Mouse (Mus musculus) ovary, postnatal 14 days (tissue): ENCODE results near the gene Gm20605.
"Not testable (repeated sequence)": the region's sequence is repeated elsewhere in the genome, so short reads cannot be mapped to it uniquely, and the experiment has no call there.

ENCODE experiments used
- DNase-seq: peaks from one replicate; pipeline ENCODE4 v3.0.0; 2022; ENCODE audit warnings: low spot score

Gene Gm20605

GRCm38 (mm10) chr5:137613076-137613475 is 15.9 kb upstream of the Gm20605 start:
- no peak for DNase-seq

DNA sequence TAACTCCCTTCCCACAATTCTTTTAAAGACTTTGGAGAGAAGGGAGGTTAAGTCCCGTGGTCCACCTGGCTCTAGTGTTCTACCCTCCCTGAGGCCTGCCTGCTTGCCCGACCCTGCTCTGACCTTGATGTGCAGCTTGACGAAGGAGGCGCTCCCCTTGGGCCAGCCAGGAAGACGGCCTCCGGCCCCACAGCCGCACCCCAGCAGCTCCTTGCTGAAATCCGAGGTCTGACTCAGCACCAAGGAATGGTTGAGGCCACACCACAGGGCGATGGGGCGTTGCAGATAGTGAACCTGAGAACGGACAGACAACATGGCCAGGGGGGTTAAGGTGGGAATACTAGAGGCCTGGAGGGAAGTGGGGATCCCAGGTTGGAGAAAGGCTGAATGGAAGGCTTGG is 15.4 kb upstream of the Gm20605 start, which contains the start of gene Pcolce:
Gene Pcolce (minus strand): TSS at position 235 of the 400 bp plus-strand sequence.
- DNase-seq, result no peak

- DNase-seq, result not testable (repeated sequence)
Measured at GRCm38 (mm10) chr5:137614921-137615320, 14.1 kb upstream of the Gm20605 start.

DNA sequence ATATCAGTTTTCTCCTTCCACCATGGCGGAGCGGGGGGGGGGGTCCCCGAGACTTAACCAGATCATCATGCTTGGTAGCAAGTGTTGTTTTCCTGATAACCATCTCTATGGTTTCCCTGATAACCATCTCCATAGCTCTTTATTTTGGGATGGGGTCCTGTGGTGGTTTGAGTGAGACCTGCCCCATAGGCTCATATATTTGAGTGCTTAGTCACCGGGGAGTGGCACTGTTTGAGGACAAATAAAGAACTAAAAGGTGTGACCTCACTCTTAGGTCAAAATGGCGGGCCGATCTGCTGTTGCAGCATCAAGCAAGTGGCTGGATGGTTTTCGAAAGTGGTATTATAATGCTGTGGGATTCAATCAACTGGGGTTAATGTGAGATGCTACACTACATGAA is 13.6 kb upstream of the Gm20605 start:
- no peak for DNase-seq

DNA sequence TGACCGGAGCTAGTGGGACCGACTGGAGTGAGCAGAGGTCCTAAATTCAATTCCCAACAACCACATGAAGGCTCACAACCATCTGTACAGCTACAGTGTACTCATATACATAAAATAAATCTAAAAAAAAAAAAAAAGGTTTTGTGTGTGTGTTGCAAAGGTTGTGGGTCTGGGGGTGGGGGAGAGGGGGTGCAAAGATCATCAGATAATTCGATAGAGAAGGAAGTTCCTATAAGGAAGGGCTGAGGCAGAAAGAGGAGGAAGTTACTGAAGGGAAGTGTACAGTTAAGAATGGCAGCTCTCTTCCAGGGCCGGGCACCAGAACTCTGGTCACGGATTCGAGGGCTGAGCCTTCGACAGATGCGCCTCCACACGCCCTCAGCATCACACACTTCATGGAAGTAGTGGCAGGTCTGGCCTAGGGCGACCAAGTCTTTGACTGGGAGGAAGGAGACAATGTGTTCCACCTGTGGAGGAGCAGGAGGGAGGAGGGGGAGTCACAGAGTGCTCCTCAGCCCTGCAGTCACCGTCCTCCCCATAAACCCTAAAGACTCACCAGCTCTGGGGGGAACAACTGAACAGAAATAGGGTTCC is 4.9 kb upstream of the Gm20605 start:
- DNase-seq, result no peak

- no peak for DNase-seq
Measured at GRCm38 (mm10) chr5:137627991-137628390, 984 bp upstream of the Gm20605 start.

- no peak for DNase-seq
Measured at GRCm38 (mm10) chr5:137629306-137629721, 339 bp downstream of the Gm20605 start.

GRCm38 (mm10) chr5:137629906-137630545 is 1.1 kb downstream of the Gm20605 start:
- no peak for DNase-seq

GRCm38 (mm10) chr5:137630602-137631001 is 1.6 kb downstream of the Gm20605 start:
- DNase-seq, result no peak

- DNase-seq, result no peak
Measured at GRCm38 (mm10) chr5:137631171-137631570, 2.2 kb downstream of the Gm20605 start.

DNA sequence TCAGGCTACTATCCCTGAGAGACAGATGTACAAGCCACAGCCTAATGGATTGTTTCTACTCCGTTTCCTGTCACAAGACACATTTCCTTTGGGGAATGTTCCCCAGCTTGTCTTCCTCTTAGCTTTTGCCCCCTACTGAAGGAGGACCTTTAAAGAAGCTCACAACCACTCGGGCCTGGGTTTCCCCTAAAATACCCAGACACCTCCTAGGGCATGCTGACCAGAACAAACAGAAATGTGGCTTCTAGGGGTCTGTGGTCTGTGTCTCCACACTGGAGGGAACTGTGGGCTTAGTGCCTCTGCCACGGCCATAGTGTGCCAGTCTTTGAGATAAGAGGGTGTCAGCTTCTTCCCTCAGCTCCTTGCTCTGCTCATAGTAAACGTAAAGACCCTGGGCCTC is 2.6 kb downstream of the Gm20605 start:
- no peak for DNase-seq

DNA sequence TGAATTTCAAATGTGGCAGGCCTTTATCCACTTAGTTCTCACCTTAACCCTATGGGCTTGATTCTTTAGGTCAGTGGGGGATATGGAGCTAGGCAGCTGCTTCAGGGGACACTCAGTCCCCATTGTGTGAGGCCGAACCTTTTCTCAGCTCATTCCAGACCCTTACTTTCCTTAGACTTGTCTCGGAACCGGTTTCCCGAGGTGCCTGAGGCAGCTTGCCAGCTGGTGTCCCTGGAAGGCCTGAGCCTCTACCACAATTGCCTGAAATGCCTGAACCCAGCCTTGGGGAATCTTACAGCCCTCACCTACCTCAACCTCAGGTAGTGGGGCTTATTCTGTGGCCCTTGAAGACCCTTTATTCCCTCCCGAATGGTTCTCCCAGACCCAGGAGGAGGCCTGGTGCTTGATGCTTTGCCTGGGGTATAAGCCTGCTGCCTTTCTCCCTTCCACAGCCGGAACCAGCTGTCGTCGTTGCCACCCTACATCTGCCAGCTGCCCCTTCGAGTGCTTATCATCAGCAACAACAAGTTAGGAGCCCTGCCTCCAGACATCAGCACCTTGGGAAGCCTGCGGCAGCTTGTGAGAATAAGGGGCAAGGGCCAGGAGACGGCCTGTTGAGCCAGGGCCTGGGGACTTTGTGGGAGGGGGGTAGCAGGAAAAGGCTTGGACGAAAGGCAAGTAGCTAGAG is 4.6 kb downstream of the Gm20605 start:
- DNase-seq, result no peak

DNA sequence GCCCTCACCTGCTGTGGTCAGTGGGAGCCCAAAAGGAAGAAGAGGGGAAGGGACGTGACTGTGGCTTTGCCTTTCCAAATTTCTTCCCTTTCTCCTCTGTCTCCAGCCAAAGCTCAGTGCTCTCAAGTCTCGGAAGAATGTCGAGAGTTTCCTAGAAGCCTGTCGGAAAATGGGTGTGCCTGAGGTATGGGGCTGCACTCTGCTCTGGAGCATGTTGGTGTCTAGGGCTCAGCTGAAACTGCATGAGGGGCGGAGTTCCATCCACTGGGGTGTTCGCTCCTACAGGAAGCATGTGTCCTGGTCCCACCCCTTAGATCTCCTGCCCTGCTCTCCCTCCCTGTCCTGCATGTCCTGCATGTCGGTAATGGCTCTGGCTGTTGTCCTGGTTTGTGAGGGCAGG is 10.5 kb downstream of the Gm20605 start:
- DNase-seq, result no peak

GRCm38 (mm10) chr5:137641054-137641453 is 12.1 kb downstream of the Gm20605 start, which contains the start of gene Sap25:
Sap25 (plus strand) TSS chr5:137641334.
- no peak for DNase-seq

GRCm38 (mm10) chr5:137642886-137643285 is 13.9 kb downstream of the Gm20605 start:
- no peak for DNase-seq

GRCm38 (mm10) chr5:137644484-137644883 is 15.5 kb downstream of the Gm20605 start:
- DNase-seq, result no peak

GRCm38 (mm10) chr5:137645091-137645651 is 16.2 kb downstream of the Gm20605 start:
- DNase-seq, result no peak

DNA sequence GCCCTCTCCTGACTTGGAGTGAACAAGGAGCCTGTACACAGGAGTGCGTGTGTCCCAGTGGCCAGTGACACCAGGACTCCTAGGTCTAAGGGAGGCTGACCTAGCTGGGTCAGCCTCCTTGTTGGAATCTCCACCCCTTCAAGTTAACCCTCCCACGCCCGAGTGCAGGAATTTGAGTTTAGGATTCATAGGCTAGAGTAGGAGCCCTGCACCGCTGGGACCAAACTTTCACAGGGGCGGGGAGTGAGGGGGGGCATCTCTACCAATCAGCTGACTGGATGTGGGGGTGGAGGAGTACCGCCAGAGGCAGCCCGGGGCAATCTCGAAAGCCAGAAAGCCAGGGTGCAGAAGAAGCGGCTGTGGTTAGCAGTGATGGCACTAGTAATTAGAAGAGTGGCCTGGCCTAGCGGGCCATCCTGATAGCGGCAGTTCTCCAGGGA is 16.7 kb downstream of the Gm20605 start, which contains the start of gene Irs3:
Gene Irs3 (minus strand): TSS at position 63 of the 440 bp plus-strand sequence.
- DNase-seq, result no peak

DNA sequence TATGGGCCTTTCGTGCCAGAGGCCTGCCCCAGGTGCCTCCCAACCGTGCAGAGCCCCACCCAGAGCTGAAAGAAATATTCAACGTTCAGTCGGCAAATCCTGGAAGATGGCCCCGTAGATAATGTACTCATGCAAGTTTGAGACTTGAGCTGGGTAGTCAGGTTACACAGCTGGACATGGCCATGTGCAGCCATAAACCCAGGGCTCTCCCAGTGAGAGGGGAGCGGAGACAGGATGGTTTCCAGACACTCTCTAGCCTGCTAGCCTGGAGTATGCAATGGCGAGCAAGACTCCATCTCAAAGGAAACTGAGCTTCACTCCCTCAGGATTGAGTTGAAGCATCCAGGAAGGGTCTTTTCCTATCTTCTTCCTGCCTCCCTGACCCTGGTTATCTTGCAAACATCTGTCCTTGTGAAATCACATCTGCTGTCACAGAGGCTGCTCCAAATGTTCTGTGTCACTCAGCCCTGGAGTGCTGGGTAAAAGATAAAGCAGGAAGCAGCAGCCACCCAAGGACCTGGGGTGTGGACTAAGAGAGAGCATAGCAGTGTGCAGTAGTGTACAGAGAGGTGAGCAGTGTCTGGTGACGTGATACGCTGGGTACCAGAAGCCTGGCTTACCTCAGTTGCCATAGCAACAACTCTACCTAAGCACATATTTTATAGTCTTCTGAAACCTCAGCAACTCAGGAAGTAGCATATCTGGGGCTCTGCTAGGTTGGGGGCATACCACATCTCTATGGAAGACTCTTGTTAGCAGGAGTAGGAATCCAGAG is 19.0 kb downstream of the Gm20605 start:
- no peak for DNase-seq

DNA sequence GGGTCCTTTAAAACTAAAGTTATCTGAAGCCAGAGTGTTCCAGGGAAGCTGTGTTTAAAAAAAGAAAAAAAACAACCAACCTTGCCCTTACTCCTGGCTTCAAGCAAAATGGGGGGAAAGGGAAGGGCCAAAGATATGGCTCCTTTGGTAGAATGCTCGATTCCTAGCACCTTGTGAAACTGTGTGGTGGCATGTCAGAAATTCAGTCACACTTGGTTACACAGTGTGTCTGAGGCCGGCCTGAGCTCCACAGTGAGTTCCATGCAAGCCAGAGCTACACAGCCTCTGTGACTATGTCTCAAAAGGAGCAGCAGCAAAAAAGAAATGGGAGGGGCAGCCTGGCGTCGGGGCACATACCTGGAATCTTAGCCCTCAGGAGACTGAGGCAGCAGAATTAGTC is 20.3 kb downstream of the Gm20605 start:
- DNase-seq, result no peak

- DNase-seq, result no peak
Measured at GRCm38 (mm10) chr5:137649669-137650571, 20.9 kb downstream of the Gm20605 start.
